Mouse (Mus musculus): ENCODE measurements around the gene Gm47955. TPM values are rescaled to one million over a fixed set of nuclear protein-coding genes. Genes with fewer than 3 reads are reported as not detected.

The Gm47955 gene
- polyA plus RNA-seq, 1 experiment from 2014 or later, result not detected

DNA sequence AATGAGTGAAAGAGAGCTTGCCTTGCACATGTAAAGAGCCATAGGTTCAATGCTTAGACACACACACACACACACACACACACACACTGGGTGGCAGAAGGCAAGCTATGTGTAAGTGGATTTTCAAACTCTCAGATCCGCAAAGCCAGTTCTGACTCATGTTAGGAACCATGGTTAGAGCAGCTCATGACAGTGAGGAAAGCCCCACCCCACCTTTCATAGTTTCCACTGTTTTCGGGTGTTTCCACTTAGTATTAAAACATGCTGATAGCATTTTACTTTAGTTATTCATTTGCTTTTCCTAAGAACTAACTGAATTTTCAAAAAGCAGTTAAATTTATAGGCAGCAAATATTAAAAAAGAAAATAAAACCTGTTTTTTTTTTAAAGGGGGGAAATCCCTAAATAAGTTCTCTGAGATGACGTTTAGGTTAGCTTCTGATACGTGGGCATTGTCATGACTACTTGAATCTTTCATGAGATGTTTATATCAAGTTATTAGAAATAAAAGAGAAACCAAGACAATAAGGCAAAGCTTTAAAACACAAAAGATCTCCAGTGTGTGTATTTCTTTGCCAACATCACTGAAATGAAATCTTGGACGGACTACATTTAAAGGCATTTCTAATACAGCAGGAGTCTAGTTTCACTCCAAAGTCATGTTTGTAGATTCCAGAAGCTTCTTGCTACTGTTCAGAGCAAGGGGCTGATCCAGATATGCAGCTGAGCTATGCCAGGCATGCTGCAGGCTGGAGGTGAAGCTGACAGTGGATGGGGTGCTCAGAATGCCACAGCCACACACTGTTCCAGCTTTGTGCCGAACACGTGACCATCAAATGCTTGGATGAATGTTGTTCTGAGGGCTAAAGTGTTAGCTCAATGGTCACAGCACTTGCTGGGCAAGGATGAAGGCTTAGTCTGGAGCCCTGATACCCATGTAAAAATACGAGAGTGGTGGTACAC lies 46.4 kb downstream of the Gm47955 start:
- H3K27me3 ChIP-seq (replicated peaks), result no peaks in the 10 kb centered on the region
- no peak overlapping the region for H3K4me3 ChIP-seq (replicated peaks)
- H3K9me3 ChIP-seq, result no peaks in the 10 kb centered on the region
- H3K27ac ChIP-seq, result no peak overlapping the region
- H3K9ac ChIP-seq, result no peak overlapping the region
- H3K4me2 ChIP-seq (replicated peaks), result no peak overlapping the region
- 73% methylated on average over 8 of the region's 8 CpGs for WGBS
- H3K4me1 ChIP-seq (replicated peaks), result no peaks in the 10 kb centered on the region
- no peaks in the 10 kb centered on the region for H3K36me3 ChIP-seq
- no peak for ATAC-seq

DNA sequence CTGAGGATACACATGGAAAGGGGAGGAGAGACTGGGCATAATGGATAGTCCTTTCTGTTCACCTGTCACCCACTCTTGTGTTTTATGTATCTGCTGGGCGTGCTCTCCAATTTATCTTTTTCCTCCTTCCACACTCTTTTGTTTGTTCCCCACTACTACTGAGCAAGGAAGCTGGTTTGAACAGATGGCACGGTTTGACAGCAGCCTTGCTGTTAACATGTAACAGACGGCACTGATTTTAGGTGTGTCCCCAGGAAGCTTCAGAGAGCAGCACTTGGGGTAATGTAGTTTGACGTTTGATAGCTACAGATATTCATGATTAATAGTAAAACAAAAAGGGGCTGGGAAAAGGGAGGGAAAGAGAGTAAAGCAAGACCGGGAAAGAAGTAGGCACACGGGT lies 47.4 kb downstream of the Gm47955 start:
- Histone ChIP-seq H3K9me3 (no peaks in the 10 kb centered on the region), H3K9ac (no peak overlapping the region), H3K27me3 (replicated peaks) (no peaks in the 10 kb centered on the region), H3K27ac (no peak overlapping the region), H3K4me1 (replicated peaks) (no peaks in the 10 kb centered on the region), H3K4me2 (replicated peaks) (no peak overlapping the region), H3K36me3 (no peaks in the 10 kb centered on the region), H3K4me3 (replicated peaks) (no peak overlapping the region)
- 57% methylated on average over 6 of the region's 6 CpGs for WGBS
- no peak for ATAC-seq

Other genes starting within 250 kb of the Gm47955 start
- 157 and 188 TPM in 2 replicates for gene Mff, start 235.4 kb upstream of the Gm47955 start, polyA plus RNA-seq (2015; fragmentation: Nextera tagmentation; extraction: Ambion mirVana)
- 141 and 153 TPM in 2 replicates for gene Tm4sf20, start 191.8 kb upstream of the Gm47955 start, polyA plus RNA-seq (2015; fragmentation: Nextera tagmentation; extraction: Ambion mirVana)
- gene Gm47791, start 189.0 kb upstream of the Gm47955 start, polyA plus RNA-seq (2015; fragmentation: Nextera tagmentation; extraction: Ambion mirVana), result not detected in 2 replicates
- gene Agfg1, start 120.8 kb upstream of the Gm47955 start, polyA plus RNA-seq (2015; fragmentation: Nextera tagmentation; extraction: Ambion mirVana), result 33.0 and 35.7 TPM in 2 replicates
- gene A030005L19Rik, start 47.0 kb upstream of the Gm47955 start, polyA plus RNA-seq (2015; fragmentation: Nextera tagmentation; extraction: Ambion mirVana), result 0.36 TPM in 1 of 2 replicates, not detected in the other
- not detected in 2 replicates for gene A030014E15Rik, start 35.4 kb upstream of the Gm47955 start, polyA plus RNA-seq (2015; fragmentation: Nextera tagmentation; extraction: Ambion mirVana)
- gene Gm6217, start 28.9 kb upstream of the Gm47955 start, polyA plus RNA-seq (2015; fragmentation: Nextera tagmentation; extraction: Ambion mirVana), result not detected in 2 replicates
- gene A030003K21Rik, start 16.9 kb upstream of the Gm47955 start, polyA plus RNA-seq (2015; fragmentation: Nextera tagmentation; extraction: Ambion mirVana), result not detected in 2 replicates
- not detected in 2 replicates for gene Gm7544, start 4.3 kb upstream of the Gm47955 start, polyA plus RNA-seq (2015; fragmentation: Nextera tagmentation; extraction: Ambion mirVana)
- not detected in 2 replicates for gene Gm47959, start 40.3 kb downstream of the Gm47955 start, polyA plus RNA-seq (2015; fragmentation: Nextera tagmentation; extraction: Ambion mirVana)
- 1.0 and 1.1 TPM in 2 replicates for gene Slc19a3, start 78.2 kb downstream of the Gm47955 start, polyA plus RNA-seq (2015; fragmentation: Nextera tagmentation; extraction: Ambion mirVana)
- not detected in 2 replicates for gene Krtap28-10, start 82.2 kb downstream of the Gm47955 start, polyA plus RNA-seq (2015; fragmentation: Nextera tagmentation; extraction: Ambion mirVana)
- not detected in 2 replicates for gene Gm47969, start 84.6 kb downstream of the Gm47955 start, polyA plus RNA-seq (2015; fragmentation: Nextera tagmentation; extraction: Ambion mirVana)
- gene A030005K14Rik, start 99.1 kb downstream of the Gm47955 start, polyA plus RNA-seq (2015; fragmentation: Nextera tagmentation; extraction: Ambion mirVana), result not detected in 2 replicates
- gene Krtap28-13, start 100.6 kb downstream of the Gm47955 start, polyA plus RNA-seq (2015; fragmentation: Nextera tagmentation; extraction: Ambion mirVana), result not detected in 2 replicates
- gene Ccl20, start 156.5 kb downstream of the Gm47955 start, polyA plus RNA-seq (2015; fragmentation: Nextera tagmentation; extraction: Ambion mirVana), result 3.6 and 3.9 TPM in 2 replicates
- 0.18 TPM in 1 of 2 replicates, not detected in the other for gene Daw1, start 199.5 kb downstream of the Gm47955 start, polyA plus RNA-seq (2015; fragmentation: Nextera tagmentation; extraction: Ambion mirVana)

Data from intestine, embryonic 15.5 days (tissue).